Mouse (Mus musculus) mouse embryonic stem cell (cell line): ENCODE data around the gene Hist1h4c.
"Not testable (repeated sequence)": the region's sequence is repeated elsewhere in the genome, so short reads cannot be mapped to it uniquely, and the experiment has no call there.

Source experiments
- in situ Hi-C, 2 experiments: fragments of 300-500 bp; cut with MboI; formaldehyde crosslinking; loops; 1 replicate in 1 of 2; 3 replicates in 1 of 2; pipeline ENCODE4 v1.14.3; 2019 to 2020; ENCODE audit warnings: low sequenced_read_pairs in 2 of 2, low pct_unique_long_range_greater_than_20kb in 1 of 2, mixed read lengths in 1 of 2; ENCODE audit not compliant: unreplicated experiment in 1 of 2

Gene Hist1h4c

GRCm38 (mm10) chr13:23738041-23738440, 39.8 kb upstream of the Hist1h4c start:
- in situ Hi-C loops: loop anchor here in 1 of 2 experiments (10.0 to 25.0 kb wide), 2 partner anchors 53 to 1701 kb away; partner anchors contain the start of genes Hist1h2ac, Hist1h2ag, Hist1h2ah and Hist1h2bc

DNA sequence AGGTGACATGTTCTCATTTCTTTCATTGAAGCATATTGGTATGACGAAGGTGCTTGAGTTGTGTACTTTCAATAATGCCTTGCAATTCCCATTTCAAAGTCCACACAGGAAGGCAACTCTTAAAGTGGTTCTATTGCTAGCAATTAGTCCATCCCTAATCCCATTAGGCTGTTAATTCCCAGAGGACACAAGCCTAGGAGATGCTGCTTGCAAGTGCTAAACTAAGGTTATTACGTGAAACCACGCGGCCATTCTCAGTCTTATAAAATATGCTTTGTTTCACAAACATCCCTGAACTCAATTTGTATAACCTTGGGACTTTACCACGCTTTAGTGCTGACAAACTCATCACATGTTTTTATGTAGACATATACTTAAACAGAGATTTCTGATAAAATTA, 38.8 kb upstream of the Hist1h4c start:
- in situ Hi-C loops: loop anchor here in 1 of 2 experiments (10.0 to 25.0 kb wide), 2 partner anchors 52 to 1700 kb away; partner anchors contain the start of genes Hist1h2ac, Hist1h2ag, Hist1h2ah and Hist1h2bc

- in situ Hi-C loops: loop anchor here in 1 of 2 experiments (10.0 to 25.0 kb wide), 2 partner anchors 47 to 1695 kb away; partner anchors contain the start of genes Hist1h2ac, Hist1h2ag, Hist1h2ah and Hist1h2bc
Observed at GRCm38 (mm10) chr13:23732156-23732804, 34.0 kb upstream of the Hist1h4c start.

DNA sequence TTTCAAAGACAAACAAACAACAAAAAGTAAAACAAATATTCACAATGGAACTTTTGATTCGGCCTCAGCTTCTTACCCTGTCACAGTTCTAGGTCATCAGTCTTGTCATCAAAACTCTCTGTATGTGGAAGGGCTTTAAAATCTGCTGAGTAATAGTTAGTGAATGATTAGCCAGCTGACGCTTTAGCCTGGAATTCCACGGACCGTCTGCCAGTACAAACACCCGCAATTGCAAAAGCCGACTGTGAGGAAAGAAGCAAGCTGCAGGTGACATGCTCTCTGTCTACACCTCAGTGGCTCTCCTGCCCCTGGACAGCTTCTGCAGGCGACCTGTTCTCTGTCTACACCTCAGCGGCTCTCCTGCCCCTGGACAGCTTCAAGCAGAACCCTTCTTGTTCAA, 32.2 kb upstream of the Hist1h4c start:
- in situ Hi-C loops: loop anchor here in 1 of 2 experiments (10.0 to 25.0 kb wide), 2 partner anchors 46 to 1693 kb away; partner anchors contain the start of genes Hist1h2ac, Hist1h2ag, Hist1h2ah and Hist1h2bc

DNA sequence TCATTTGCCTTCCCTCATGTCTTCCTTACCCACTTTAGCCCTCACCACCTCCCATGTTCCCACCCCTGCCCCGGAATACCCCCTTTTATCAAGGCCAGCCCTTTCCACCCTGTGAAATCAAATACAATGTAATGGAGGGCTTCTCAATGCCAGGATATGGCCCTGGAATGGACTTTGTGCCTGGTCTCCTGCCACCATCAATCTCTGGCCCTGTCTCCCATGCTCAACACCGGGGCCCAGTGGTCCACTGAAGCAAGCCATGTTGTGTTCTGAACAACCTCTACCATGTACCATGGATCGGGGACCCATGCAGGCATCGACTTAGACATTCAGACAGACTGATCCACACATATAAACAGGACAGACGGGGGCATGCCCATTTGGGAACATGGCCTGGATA, 31.5 kb upstream of the Hist1h4c start:
- in situ Hi-C loops: loop anchor here in 1 of 2 experiments (10.0 to 25.0 kb wide), 2 partner anchors 45 to 1692 kb away; partner anchors contain the start of genes Hist1h2ac, Hist1h2ag, Hist1h2ah and Hist1h2bc

GRCm38 (mm10) chr13:23729192-23729525, 30.9 kb upstream of the Hist1h4c start:
- in situ Hi-C loops: loop anchor here in 1 of 2 experiments (25.0 kb wide), 1 partner anchor 1692 kb away; the partner anchor contains the start of genes Hist1h2ag, Hist1h2ah, Hist1h2bj and Hist1h2bk

- in situ Hi-C loops: loop anchor here in 1 of 2 experiments (25.0 kb wide), 1 partner anchor 1691 kb away; the partner anchor contains the start of genes Hist1h2ag, Hist1h2ah, Hist1h2bj and Hist1h2bk
Observed at GRCm38 (mm10) chr13:23728472-23729191, 30.4 kb upstream of the Hist1h4c start.

GRCm38 (mm10) chr13:23725213-23725612, 27.0 kb upstream of the Hist1h4c start:
- in situ Hi-C loops: loop anchor here in 1 of 2 experiments (25.0 kb wide), 1 partner anchor 1688 kb away; the partner anchor contains the start of genes Hist1h2ag, Hist1h2ah, Hist1h2bj and Hist1h2bk

DNA sequence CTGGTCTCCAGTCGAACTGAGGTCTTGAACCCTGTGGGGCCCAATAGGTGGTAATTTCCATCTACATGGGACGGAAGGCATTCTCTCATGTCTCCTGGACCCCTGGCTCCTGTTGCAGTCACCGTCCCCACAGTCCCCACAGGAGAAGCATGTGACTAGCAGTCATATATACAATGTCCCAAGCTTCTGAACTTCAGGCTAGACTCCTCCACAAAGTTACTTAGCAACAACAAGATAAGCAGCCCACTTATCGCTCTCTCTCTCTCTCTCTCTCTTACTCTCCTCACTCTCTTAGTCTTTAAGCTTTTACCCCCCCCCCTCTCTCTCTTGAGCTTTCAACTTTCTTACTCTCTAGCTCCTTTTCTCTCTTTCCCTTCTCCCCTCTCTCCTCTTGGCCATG, 26.0 kb upstream of the Hist1h4c start:
- in situ Hi-C loops: no loop called here

DNA sequence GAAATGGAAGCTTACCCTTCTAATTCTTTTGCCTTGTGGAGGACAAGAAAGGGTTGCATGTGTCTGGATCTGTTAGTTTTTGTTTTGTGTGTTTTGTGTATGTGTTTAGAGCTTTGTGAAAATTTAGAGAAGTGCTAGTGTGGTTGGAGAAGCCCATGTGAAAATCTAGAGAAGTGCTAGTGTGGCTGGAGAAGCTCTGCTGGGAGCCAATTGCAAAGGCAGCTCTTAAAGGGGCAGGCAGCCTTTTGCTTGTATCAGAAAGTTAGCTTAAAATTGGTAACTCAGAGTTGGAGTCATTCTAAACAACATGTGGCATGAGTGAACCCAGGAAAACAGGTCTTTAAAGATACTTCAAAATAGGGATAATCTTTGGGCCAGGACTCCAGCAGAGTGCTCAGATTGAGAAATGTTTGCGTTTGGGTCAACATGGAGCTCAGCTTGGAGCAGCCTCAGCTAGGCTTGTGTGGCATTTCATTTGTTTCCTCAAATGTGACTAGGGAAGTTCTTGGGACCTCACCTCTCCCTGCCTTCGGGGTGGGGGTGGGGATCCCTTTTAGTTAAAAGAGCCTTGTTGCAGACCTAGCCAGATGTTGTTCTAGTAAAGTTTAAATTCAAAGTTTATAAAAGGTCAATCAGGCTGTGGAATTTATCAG, 19.5 kb upstream of the Hist1h4c start:
- in situ Hi-C loops: not testable (repeated sequence)

- in situ Hi-C loops: no loop called here
Observed at GRCm38 (mm10) chr13:23717176-23717575, 18.9 kb upstream of the Hist1h4c start.

- in situ Hi-C loops: no loop called here
Observed at GRCm38 (mm10) chr13:23716261-23717042, 18.2 kb upstream of the Hist1h4c start.

DNA sequence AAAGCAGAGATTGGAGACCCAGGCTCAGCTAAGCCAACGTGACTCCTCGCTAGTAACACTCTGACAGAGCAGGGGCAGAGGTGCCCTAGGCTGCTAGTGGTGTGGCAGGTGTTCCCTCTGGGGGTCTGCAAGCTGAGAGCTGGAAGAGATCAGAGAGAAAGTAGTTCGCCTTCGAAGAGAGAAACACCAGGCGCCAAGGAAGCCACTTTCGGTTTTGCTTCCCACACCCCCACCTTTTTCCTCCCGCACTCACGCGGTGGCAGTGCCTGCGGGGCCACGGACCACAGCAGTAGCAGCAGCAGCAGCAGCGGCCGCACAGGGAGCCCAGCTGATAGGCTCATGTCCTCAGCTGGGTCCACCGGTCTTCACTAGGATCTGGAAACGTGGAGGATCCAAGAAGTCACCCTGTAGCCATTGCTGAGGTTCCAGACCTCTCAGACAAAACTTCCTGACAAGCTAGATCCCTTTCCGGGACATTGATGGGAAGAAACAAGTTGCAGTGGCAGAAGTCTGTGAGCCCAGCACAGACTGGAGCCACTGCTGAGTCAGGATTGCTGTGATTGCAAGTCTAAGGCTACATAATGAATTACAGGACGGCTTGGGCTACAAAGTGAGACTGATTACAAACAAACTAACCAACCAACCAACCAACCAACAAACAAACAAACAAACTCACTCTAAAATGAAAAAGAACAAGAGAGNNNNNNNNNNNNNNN, 12.3 kb upstream of the Hist1h4c start, which contains the start of gene Hfe:
TSS of gene Hfe (minus strand) at position 481 of the 716 bp plus-strand sequence.
- in situ Hi-C loops: no loop called here

DNA sequence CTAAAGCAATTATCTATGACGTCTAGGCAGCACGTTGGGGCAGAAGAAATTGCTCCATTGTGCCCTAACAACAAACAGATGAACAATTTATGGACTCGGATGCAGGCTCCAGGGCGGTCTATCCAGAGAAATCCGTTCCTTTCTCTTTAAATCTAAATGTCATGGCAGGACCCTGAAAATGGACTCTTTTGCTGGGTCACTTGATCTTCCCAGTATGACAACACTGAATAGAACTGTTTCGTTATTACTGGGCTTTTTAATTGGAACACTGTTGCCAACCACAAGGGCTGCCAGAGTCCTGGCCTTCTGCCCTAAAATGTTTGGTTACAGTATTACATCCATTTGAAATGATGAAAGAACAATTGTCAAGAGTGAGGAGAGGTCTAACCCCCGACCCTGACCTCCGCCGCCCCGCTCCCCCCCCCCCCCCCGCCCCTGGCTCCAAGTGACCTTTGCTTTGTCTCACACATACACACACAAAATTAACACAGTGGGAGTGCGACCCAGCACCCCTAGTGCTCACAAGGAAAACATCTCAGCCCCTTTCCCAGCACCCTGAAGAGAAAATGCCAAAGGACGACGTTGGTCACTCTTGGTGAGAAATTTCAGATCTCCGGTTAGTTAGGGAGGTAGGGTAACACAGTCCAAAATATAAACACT, 11.6 kb upstream of the Hist1h4c start:
- in situ Hi-C loops: no loop called here

- in situ Hi-C loops: no loop called here
Observed at GRCm38 (mm10) chr13:23708654-23709053, 10.4 kb upstream of the Hist1h4c start.

DNA sequence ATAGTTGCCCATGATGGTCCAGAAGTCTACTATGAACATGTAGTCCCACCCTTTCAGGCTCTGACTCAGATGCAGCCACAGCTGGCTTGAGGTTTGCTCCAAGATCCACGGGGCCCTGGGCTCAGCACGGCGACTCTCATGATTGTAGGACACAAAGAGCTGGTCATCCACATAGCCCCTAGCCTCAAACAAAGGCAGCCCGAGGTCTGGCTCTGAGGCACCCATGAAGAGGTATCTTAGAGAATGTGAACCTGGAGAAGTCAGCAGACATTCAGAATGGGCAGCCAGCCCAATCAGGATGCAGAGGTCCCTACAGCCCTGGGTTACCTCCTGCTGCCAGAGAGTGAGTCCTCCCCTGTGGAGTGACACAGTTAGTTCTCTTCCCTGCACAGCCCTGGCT, 9.8 kb upstream of the Hist1h4c start:
- in situ Hi-C loops: no loop called here

GRCm38 (mm10) chr13:23706771-23707170, 8.5 kb upstream of the Hist1h4c start:
- in situ Hi-C loops: no loop called here
